Comparison of ENCODE assay signal across 15 mouse cellular contexts in the genomic region with DNA sequence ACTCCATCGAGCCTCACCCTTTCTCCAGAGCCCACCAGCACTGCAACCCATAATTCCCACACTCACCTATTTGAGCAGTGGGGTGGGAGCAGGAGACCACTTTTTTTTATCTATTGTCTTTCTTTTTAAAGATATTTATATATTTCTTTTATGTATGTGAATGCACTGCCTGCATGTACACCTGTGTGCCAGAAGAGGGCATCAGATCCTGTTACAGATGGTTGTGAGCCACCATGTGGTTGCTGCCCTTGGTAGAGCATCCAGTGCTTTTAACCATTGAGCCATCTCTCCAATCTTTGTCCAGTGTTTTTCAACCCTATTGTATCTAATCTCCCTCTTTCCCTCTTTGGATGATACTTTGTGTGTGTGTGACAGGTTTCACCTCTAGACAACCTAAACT.
DNase-seq lines count a peak whose midpoint lies in the region; ATAC-seq and TF ChIP-seq lines count a peak whose summit lies in the region.
"Had no signal": no experiment of that assay in that cellular context is flagged by ENCODE, and none has a peak within 500 bp of the region (broad histone marks: within the 10 kb centered on the region; RNA-seq: fewer than 3 reads in every experiment).

No protein-coding gene starts in this region.

- POLR2A ChIA-PET in Patski (lab: Charles Lee): interaction anchor here (0.6 kb wide), 1 partner anchor 452 kb away, joined by 4 read pairs; no protein-coding TSS in a partner anchor

- H3K36me3 ChIP-seq in kidney, postnatal 0 days (ENCODE audit: insufficient read depth, low read length): no peaks in the 10 kb centered on the region
- H3K36me3 ChIP-seq in midbrain, postnatal 0 days (ENCODE audit: insufficient read depth, low read length): no peaks in the 10 kb centered on the region
- H3K36me3 ChIP-seq in midbrain, embryonic 16.5 days (ENCODE audit: control insufficient read depth, insufficient read depth, low read length): no peaks in the 10 kb centered on the region
- H3K36me3 ChIP-seq: embryonic facial prominence, embryonic 15.5 days; forebrain, embryonic 15.5 days; hindbrain, embryonic 13.5 days; kidney, embryonic 15.5 days; lung, embryonic 15.5 days had no signal

- H3K27ac ChIP-seq in kidney, postnatal 0 days: no peak overlapping the region
- H3K27ac ChIP-seq in midbrain, postnatal 0 days (ENCODE audit: low read depth, low read length): no peak overlapping the region
- H3K27ac ChIP-seq in midbrain, embryonic 16.5 days (ENCODE audit: low read length): no peak overlapping the region
- H3K27ac ChIP-seq: embryonic facial prominence, embryonic 15.5 days; forebrain, embryonic 15.5 days; hindbrain, embryonic 13.5 days; kidney, embryonic 15.5 days; lung, embryonic 15.5 days had no signal

- H3K9ac ChIP-seq in kidney, postnatal 0 days (ENCODE audit: low read depth, low read length): no peak overlapping the region
- no peak overlapping the region for H3K9ac ChIP-seq in midbrain, postnatal 0 days (replicated peaks; ENCODE audit: low read length, poor library complexity, severe bottlenecking)
- H3K9ac ChIP-seq in midbrain, embryonic 16.5 days (ENCODE audit: low read depth, low read length): no peak overlapping the region
- H3K9ac ChIP-seq: embryonic facial prominence, embryonic 15.5 days; forebrain, embryonic 15.5 days; hindbrain, embryonic 13.5 days; kidney, embryonic 15.5 days; lung, embryonic 15.5 days had no signal

- DNase-seq in kidney, postnatal 0 days (ENCODE audit: low spot score): no peak
- DNase-seq in kidney, adult 11 months: no peak
- DNase-seq in midbrain, postnatal 0 days (ENCODE audit: low spot score): no peak
- DNase-seq in Patski (ENCODE audit: low read depth, low spot score): no peak
- DNase-seq in layer of hippocampus, postnatal 14 days (ENCODE audit: low spot score in 2 of 2): no peak
- DNase-seq in left cerebral cortex, adult 9 months (ENCODE audit: low spot score in 2 of 2): no peak
- DNase-seq: cerebellum, adult 11 months; gastrocnemius, postnatal 36 days; thymus, adult 18-20 months had no signal

- no peak overlapping the region for H3K4me3 ChIP-seq in kidney, postnatal 0 days (replicated peaks; ENCODE audit: low read depth, low read length)
- H3K4me3 ChIP-seq in midbrain, postnatal 0 days (ENCODE audit: low read depth, low read length): no peak overlapping the region
- no peak overlapping the region for H3K4me3 ChIP-seq in midbrain, embryonic 16.5 days (ENCODE audit: low read depth, low read length)
- H3K4me3 ChIP-seq: embryonic facial prominence, embryonic 15.5 days; forebrain, embryonic 15.5 days; hindbrain, embryonic 13.5 days; kidney, embryonic 15.5 days; lung, embryonic 15.5 days had no signal

- WGBS in kidney, postnatal 0 days: 100% methylated on average over 1 of the region's 1 CpGs
- 96% methylated on average over 1 of the region's 1 CpGs for WGBS in midbrain, postnatal 0 days
- WGBS in midbrain, embryonic 16.5 days: 83% methylated on average over 1 of the region's 1 CpGs

- no peaks in the 10 kb centered on the region for H3K27me3 ChIP-seq in kidney, postnatal 0 days (ENCODE audit: insufficient read depth, low read length)
- no peaks in the 10 kb centered on the region for H3K27me3 ChIP-seq in midbrain, postnatal 0 days (ENCODE audit: insufficient read depth, low read length)
- no peaks in the 10 kb centered on the region for H3K27me3 ChIP-seq in midbrain, embryonic 16.5 days (ENCODE audit: control insufficient read depth, insufficient read depth, low read depth, low read length)
- H3K27me3 ChIP-seq in Patski: peaks cover 3% of the 10 kb centered on the region
- H3K27me3 ChIP-seq: embryonic facial prominence, embryonic 15.5 days; forebrain, embryonic 15.5 days; hindbrain, embryonic 13.5 days; kidney, embryonic 15.5 days; lung, embryonic 15.5 days had no signal

- in situ Hi-C loops in Patski (cut with MboI; ENCODE audit: low pct_unique_long_range_greater_than_20kb): no loop called here

- CTCF ChIA-PET in Patski (lab: Charles Lee): no interaction called here

- TF ChIP-seq CTCF in kidney, postnatal 0 days (IDR thresholded peaks at IDR 0.05; ENCODE audit: low read depth): peak; percentile 59
- peak; percentile 46 for TF ChIP-seq CTCF in midbrain, postnatal 0 days (IDR thresholded peaks at IDR 0.05)
- TF ChIP-seq CTCF in Patski (IDR thresholded peaks at IDR 0.05): peak; percentile 52

- H3K4me1 ChIP-seq in kidney, postnatal 0 days (replicated peaks; ENCODE audit: insufficient read depth, low read length): no peaks in the 10 kb centered on the region
- H3K4me1 ChIP-seq in midbrain, postnatal 0 days (ENCODE audit: insufficient read depth, low read length): no peaks in the 10 kb centered on the region
- no peaks in the 10 kb centered on the region for H3K4me1 ChIP-seq in midbrain, embryonic 16.5 days (ENCODE audit: control insufficient read depth, insufficient read depth, low read length)

- H3K4me2 ChIP-seq in kidney, postnatal 0 days (ENCODE audit: low read length): no peak overlapping the region
- no peak overlapping the region for H3K4me2 ChIP-seq in midbrain, postnatal 0 days (ENCODE audit: low read depth, low read length, poor library complexity, severe bottlenecking)
- H3K4me2 ChIP-seq in midbrain, embryonic 16.5 days (ENCODE audit: low read length): no peak overlapping the region
- H3K4me2 ChIP-seq: embryonic facial prominence, embryonic 15.5 days; forebrain, embryonic 15.5 days; hindbrain, embryonic 13.5 days; kidney, embryonic 15.5 days; lung, embryonic 15.5 days had no signal

- no peak for ATAC-seq in kidney, postnatal 0 days (replicated peaks; ENCODE audit: low FRiP score, low read depth)
- ATAC-seq in midbrain, postnatal 0 days (ENCODE audit: low FRiP score): no peak
- ATAC-seq in midbrain, embryonic 16.5 days: no peak
- no peak for ATAC-seq in Patski
- ATAC-seq: forebrain, embryonic 15.5 days had no signal

- no peaks in the 10 kb centered on the region for H3K9me3 ChIP-seq in kidney, postnatal 0 days (replicated peaks; ENCODE audit: low read length)
- H3K9me3 ChIP-seq in midbrain, postnatal 0 days (ENCODE audit: low read length): no peaks in the 10 kb centered on the region
- no peaks in the 10 kb centered on the region for H3K9me3 ChIP-seq in midbrain, embryonic 16.5 days (replicated peaks; ENCODE audit: control insufficient read depth, low read length, poor library complexity, severe bottlenecking)
- H3K9me3 ChIP-seq: embryonic facial prominence, embryonic 15.5 days; forebrain, embryonic 15.5 days; hindbrain, embryonic 13.5 days; kidney, embryonic 15.5 days; lung, embryonic 15.5 days had no signal
